ENCODE assay signal across 22 mouse cellular contexts in the genomic region with DNA sequence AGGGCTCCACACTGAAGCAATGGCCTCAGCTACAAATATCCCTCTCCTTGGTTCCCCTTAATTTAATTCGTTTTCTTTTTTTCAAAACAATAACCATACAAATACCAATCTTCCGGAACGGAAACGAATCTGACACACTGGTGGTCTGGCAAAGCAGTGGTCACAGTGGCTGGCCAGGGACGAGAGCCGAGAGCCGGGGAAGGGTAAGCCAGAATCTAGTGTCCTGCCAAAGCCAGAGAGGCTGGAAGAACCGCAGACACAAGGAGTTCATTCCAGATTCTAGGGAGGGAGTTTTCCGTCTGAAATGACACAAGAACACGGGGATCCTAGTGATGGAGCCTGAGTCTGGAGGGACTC. TPM values are rescaled to one million over a fixed set of nuclear protein-coding genes. Genes with fewer than 3 reads are reported as not detected.
"Had no signal": no experiment of that assay in that cellular context is flagged by ENCODE, and none has a peak within 500 bp of the region (broad histone marks: within the 10 kb centered on the region; RNA-seq: fewer than 3 reads in every experiment).

No protein-coding gene starts in this region.

- H3K9me3 ChIP-seq: limb, embryonic 15.5 days; liver, embryonic 12.5 days; neural tube, embryonic 13.5 days; stomach, embryonic 15.5 days had no signal

- H3K4me3 ChIP-seq: limb, embryonic 15.5 days; liver, embryonic 12.5 days; neural tube, embryonic 13.5 days; stomach, embryonic 15.5 days had no signal

- DNase-seq: kidney, postnatal 36 days; layer of hippocampus, adult 9-11 months; lung, embryonic 14.5 days; lung, postnatal 10 days; lung, postnatal 4 days; right cerebral cortex, postnatal 14 days; thymus, adult 2 months; thymus, postnatal 25 days had no signal

- H3K4me1 ChIP-seq: liver, embryonic 12.5 days; neural tube, embryonic 13.5 days; stomach, embryonic 15.5 days had no signal

- H3K27ac ChIP-seq: kidney, postnatal 0 days; limb, embryonic 15.5 days; liver, embryonic 12.5 days; neural tube, embryonic 13.5 days; stomach, embryonic 15.5 days had no signal

- H3K36me3 ChIP-seq: limb, embryonic 15.5 days; liver, embryonic 12.5 days; neural tube, embryonic 13.5 days; stomach, embryonic 15.5 days had no signal

- H3K4me2 ChIP-seq: limb, embryonic 15.5 days; liver, embryonic 12.5 days; lung, embryonic 14.5 days; midbrain, embryonic 11.5 days; neural tube, embryonic 13.5 days; stomach, embryonic 15.5 days had no signal

- ATAC-seq: liver, embryonic 12.5 days; midbrain, embryonic 16.5 days had no signal

- H3K9ac ChIP-seq: limb, embryonic 15.5 days; liver, embryonic 12.5 days; lung, embryonic 14.5 days; neural tube, embryonic 13.5 days; stomach, embryonic 15.5 days had no signal

RNA-seq across cellular contexts. Expression of a gene that starts 7.4 kb away (rescaled TPM):
- total RNA-seq: layer of hippocampus, adult 18-20 months; left cerebral cortex, postnatal 36 days; megakaryocyte, adult 5-6 weeks had no signal
- polyA plus RNA-seq: kidney, postnatal 0 days; liver, embryonic 12.5 days; liver, embryonic 16.5 days; lung, embryonic 14.5 days; midbrain, embryonic 16.5 days; spleen, adult 2 months; stomach, embryonic 15.5 days; urinary bladder, adult 2 months had no signal

RNA-seq across cellular contexts. Expression of a gene that starts 26.0 kb away (rescaled TPM):
- total RNA-seq: layer of hippocampus, adult 18-20 months; left cerebral cortex, postnatal 36 days; megakaryocyte, adult 5-6 weeks had no signal
- polyA plus RNA-seq: kidney, postnatal 0 days; limb, embryonic 15.5 days; lung, embryonic 14.5 days; midbrain, embryonic 11.5 days; midbrain, embryonic 16.5 days; neural tube, embryonic 13.5 days; testis, adult 2 months; urinary bladder, adult 2 months had no signal

RNA-seq across cellular contexts. Expression of a gene that starts 39.1 kb away (rescaled TPM):
- total RNA-seq: left cerebral cortex, postnatal 36 days; megakaryocyte, adult 5-6 weeks had no signal
- polyA plus RNA-seq: limb, embryonic 15.5 days; liver, embryonic 12.5 days; liver, embryonic 16.5 days; lung, embryonic 14.5 days; midbrain, embryonic 11.5 days; midbrain, embryonic 16.5 days; neural tube, embryonic 13.5 days; urinary bladder, adult 2 months had no signal

RNA-seq across cellular contexts. Expression of a gene that starts 47.7 kb away (rescaled TPM):
- total RNA-seq: layer of hippocampus, adult 18-20 months; left cerebral cortex, postnatal 36 days; megakaryocyte, adult 5-6 weeks had no signal
- polyA plus RNA-seq: kidney, postnatal 0 days; limb, embryonic 15.5 days; lung, embryonic 14.5 days; midbrain, embryonic 11.5 days; midbrain, embryonic 16.5 days; neural tube, embryonic 13.5 days; spleen, adult 2 months; urinary bladder, adult 2 months had no signal

RNA-seq across cellular contexts. Expression of a gene that starts 58.7 kb away (rescaled TPM):
- total RNA-seq: layer of hippocampus, adult 18-20 months; left cerebral cortex, postnatal 36 days; megakaryocyte, adult 5-6 weeks had no signal
- polyA plus RNA-seq: liver, embryonic 12.5 days; liver, embryonic 16.5 days; midbrain, embryonic 11.5 days; neural tube, embryonic 13.5 days; spleen, adult 2 months; stomach, embryonic 15.5 days; urinary bladder, adult 2 months had no signal
